Mouse (Mus musculus) MEL (cell line): ENCODE measurements around the gene Srf.

ENCODE experiments used
- CTCF ChIP-seq, 3 experiments: IDR thresholded peaks in 2 of 3; conservative IDR thresholded peaks in 1 of 3; 2 replicates each; pipeline ENCODE4 v1.5.1; 2011 to 2012; ENCODE audit warnings: low read length in 3 of 3, low read depth in 2 of 3, mild to moderate bottlenecking in 2 of 3, improper control_type of control experiment in 1 of 3, inconsistent platforms in 1 of 3, mixed read lengths in 1 of 3, moderate library complexity in 1 of 3; ENCODE audit not compliant: control insufficient read depth in 1 of 3, insufficient read depth in 1 of 3, poor library complexity in 1 of 3, severe bottlenecking in 1 of 3
- E2F4 ChIP-seq: IDR thresholded peaks from 2 replicates; pipeline ENCODE4 v1.6.1; 2011; ENCODE audit warnings: low read depth, low read length, improper control_type of control experiment, borderline replicate concordance
- KAT2A ChIP-seq: conservative IDR thresholded peaks from 2 replicates; pipeline ENCODE4 v1.6.1; 2012; ENCODE audit warnings: low read depth, low read length, improper control_type of control experiment, inconsistent platforms
- MEF2A ChIP-seq: IDR thresholded peaks from 2 replicates; pipeline ENCODE4 v1.6.1; 2014; ENCODE audit warnings: low read depth, mild to moderate bottlenecking, inconsistent platforms, low read length, improper control_type of control experiment; ENCODE audit not compliant: poor library complexity, insufficient replicate concordance, severe bottlenecking; ENCODE audit errors: extremely low read depth
- MYB ChIP-seq: IDR thresholded peaks from 2 replicates; pipeline ENCODE4 v1.6.1; 2011; ENCODE audit warnings: mild to moderate bottlenecking, low read depth, low read length, improper control_type of control experiment
- POLR2A ChIP-seq, 2 experiments: IDR thresholded peaks; 2 replicates each; pipeline ENCODE4 v1.6.1; 2011 to 2012; ENCODE audit warnings: low read length in 2 of 2, mild to moderate bottlenecking in 2 of 2, control low read depth in 1 of 2, improper control_type of control experiment in 1 of 2, low read depth in 1 of 2, moderate library complexity in 1 of 2; ENCODE audit not compliant: control insufficient read depth in 1 of 2, insufficient read depth in 1 of 2, poor library complexity in 1 of 2
- TAL1 ChIP-seq: IDR thresholded peaks from 2 replicates; pipeline ENCODE4 v1.6.1; 2012; ENCODE audit warnings: mild to moderate bottlenecking, inconsistent platforms, low read length, moderate library complexity, mixed read lengths
- ZNF384 ChIP-seq: IDR thresholded peaks from 2 replicates; pipeline ENCODE4 v1.6.1; 2012; ENCODE audit warnings: low read depth, mild to moderate bottlenecking, inconsistent platforms, low read length, improper control_type of control experiment

DNA sequence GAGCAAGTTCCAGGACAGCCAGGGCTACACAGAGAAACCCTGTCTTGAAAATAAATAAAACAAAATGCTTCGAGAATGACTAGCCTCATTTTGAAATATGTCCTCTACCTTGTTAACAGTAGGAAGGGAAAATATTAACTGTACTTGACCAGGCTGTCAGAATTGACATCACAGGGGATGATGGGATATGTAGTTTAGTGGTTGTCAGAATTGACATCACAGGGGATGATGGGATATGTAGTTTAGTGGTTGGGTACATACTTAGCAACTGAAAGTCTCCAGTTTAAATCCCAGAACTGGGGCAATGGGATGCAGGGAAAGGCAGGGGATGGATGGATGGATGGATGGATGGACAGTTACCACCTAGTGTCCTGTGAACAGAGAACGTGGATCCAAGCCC, 42.6 kb downstream of the Srf start:
- TF ChIP-seq TAL1 (no peak), POLR2A (IDR thresholded peaks at IDR 0.05; ENCODE audit: control insufficient read depth in 1 of 2, insufficient read depth in 1 of 2, low read depth in 1 of 2, low read length in 2 of 2, poor library complexity in 1 of 2) (no peak), CTCF (IDR thresholded peaks at IDR 0.05 in 2 of 3, conservative IDR thresholded peaks at IDR 0.05 in 1 of 3; ENCODE audit: control insufficient read depth in 1 of 3, insufficient read depth in 1 of 3, low read depth in 2 of 3, low read length in 3 of 3, poor library complexity in 1 of 3, severe bottlenecking in 1 of 3) (no peak), ZNF384 (no peak), MEF2A (no peak), E2F4 (no peak), MYB (no peak), KAT2A (peak; percentile 83)
